Mouse (Mus musculus): Measurements from ENCODE around the gene Cav1. TPM values are rescaled to one million over a fixed set of nuclear protein-coding genes. Genes with fewer than 3 reads are reported as not detected.

The Cav1 gene
- total and polyA plus RNA-seq, 3 experiments, result 207 to 483 (median 212) TPM

DNA sequence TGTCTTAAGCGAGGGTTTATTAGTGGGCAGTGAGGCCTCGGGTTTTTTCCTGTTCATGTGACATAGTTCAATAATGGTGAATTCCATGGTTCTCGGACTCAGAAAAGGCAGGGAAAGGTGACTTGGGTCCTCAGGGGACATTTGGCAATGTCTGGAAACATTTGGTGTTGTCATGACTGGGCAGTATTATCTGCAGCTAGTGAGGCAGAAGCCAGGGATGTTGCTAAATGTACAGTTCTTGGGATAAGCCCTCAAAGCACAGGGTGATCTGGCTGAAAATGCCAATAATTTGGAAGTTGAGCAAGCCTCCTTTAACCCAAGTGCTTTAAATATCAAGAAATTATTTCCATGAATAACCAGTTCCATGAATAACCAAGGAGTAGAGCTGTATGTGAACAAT, 27.8 kb upstream of the Cav1 start:
- H3K4me1 ChIP-seq (ENCODE audit: control insufficient read depth, insufficient read depth, low read length), result peaks cover 4% of the 10 kb centered on the region
- no peak for TF ChIP-seq CTCF (IDR thresholded peaks at IDR 0.05)
- TF ChIP-seq EP300 (IDR thresholded peaks at IDR 0.05; ENCODE audit: insufficient read depth, low read depth, low read length), result no peak
- no peak for TF ChIP-seq POLR2A (IDR thresholded peaks at IDR 0.05; ENCODE audit: insufficient read depth, low read depth, low read length)
- H3K79me2 ChIP-seq (replicated peaks; ENCODE audit: control insufficient read depth, insufficient read depth, low read length), result no peaks in the 10 kb centered on the region
- 91% methylated on average over 3 of the region's 3 CpGs for WGBS
- no peak overlapping the region for H3K4me3 ChIP-seq
- no peak overlapping the region for H3K9ac ChIP-seq (ENCODE audit: low read depth, low read length)
- no peak overlapping the region for H3K27ac ChIP-seq
- intact Hi-C loops (cut with DNase I), result no loop called here
- H3K27me3 ChIP-seq (ENCODE audit: control insufficient read depth, insufficient read depth, low read length), result no peaks in the 10 kb centered on the region
- no peak for DNase-seq
- peaks cover 8% of the 10 kb centered on the region for H3K36me3 ChIP-seq (ENCODE audit: control insufficient read depth, insufficient read depth, low read length)

DNA sequence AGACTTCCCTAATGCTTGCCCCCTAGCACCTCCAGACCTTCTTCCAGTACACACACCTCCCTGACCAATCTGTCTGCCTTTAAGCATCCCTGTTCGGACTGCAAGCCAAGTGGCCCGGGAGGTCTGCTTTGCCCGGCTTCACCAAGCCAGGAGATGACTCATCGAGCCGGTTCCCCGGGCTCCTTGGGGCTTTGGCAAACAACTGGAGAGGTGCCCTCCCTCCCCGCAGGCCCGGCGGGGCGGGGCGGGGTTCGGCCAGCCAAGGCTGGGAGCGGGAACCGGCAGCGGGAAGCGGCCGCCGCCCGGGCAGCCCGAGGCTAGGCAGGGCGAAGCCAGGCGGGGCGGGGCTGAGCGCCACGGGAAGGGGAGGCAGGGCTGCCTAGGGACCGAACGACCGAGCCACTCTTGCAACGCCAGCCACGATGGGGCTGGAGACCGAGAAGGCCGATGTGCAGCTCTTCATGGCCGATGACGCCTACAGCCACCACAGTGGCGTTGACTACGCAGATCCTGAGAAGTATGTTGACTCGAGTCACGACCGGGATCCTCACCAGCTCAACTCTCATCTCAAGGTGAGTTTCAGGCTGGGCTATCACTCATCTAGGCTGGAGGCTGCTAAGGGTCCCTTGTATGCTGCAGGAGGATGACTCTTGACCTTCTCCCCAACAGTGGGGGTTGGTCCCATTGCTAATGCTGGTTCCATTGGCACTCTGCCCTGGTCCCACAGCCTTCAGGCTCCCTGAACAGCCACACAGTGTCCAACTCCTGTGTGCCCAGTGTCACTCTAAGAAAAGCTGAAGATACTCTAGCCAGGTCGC, 25.0 kb upstream of the Cav1 start, which contains the start of gene Cav2:
Cav2 (plus strand) TSS at position 247 of the 818 bp plus-strand sequence.
- intact Hi-C loops (cut with DNase I), result loop anchor here (1.0 kb wide), 3 partner anchors 27 to 111 kb away; no protein-coding TSS in a partner anchor
- peak within 1 kb of the TSS; percentile 69 for H3K9ac ChIP-seq (ENCODE audit: low read depth, low read length)

DNA sequence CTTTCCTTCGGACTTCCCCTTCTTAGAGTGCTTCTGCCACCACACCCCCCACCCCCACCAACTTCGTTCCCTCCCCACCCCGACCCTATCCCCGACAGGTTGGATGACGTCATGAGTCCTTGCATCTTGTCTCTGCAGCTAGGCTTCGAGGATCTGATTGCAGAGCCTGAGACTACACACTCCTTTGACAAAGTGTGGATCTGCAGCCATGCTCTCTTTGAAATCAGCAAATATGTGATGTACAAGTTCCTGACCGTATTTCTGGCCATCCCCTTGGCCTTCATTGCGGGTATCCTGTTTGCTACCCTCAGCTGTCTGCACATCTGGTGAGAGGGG, 24.4 kb upstream of the Cav1 start:
- peak overlapping the region; percentile 69 for H3K9ac ChIP-seq (ENCODE audit: low read depth, low read length)
- no peaks in the 10 kb centered on the region for H3K79me2 ChIP-seq (replicated peaks; ENCODE audit: control insufficient read depth, insufficient read depth, low read length)
- peak overlapping the region; percentile 54 for H3K4me3 ChIP-seq
- peaks cover 18% of the 10 kb centered on the region for H3K36me3 ChIP-seq (ENCODE audit: control insufficient read depth, insufficient read depth, low read length)
- H3K4me1 ChIP-seq (ENCODE audit: control insufficient read depth, insufficient read depth, low read length), result peaks cover 5% of the 10 kb centered on the region
- peak overlapping the region; percentile 98 for H3K27ac ChIP-seq
- TF ChIP-seq CTCF (IDR thresholded peaks at IDR 0.05) (no peak), EP300 (IDR thresholded peaks at IDR 0.05; ENCODE audit: insufficient read depth, low read depth, low read length) (no peak), POLR2A (IDR thresholded peaks at IDR 0.05; ENCODE audit: insufficient read depth, low read depth, low read length) (no peak)
- peak in 1 of 2 experiments; percentile 40 for DNase-seq
- 15% methylated on average over 8 of the region's 8 CpGs for whole genome bisulfite sequencing
- intact Hi-C loops (cut with DNase I), result loop anchor here (1.0 kb wide), 3 partner anchors 27 to 111 kb away; no protein-coding TSS in a partner anchor
- no peaks in the 10 kb centered on the region for H3K27me3 ChIP-seq (ENCODE audit: control insufficient read depth, insufficient read depth, low read length)

More for the DNA sequence above, 25.0 kb upstream of the Cav1 start, which contains the start of gene Cav2:
- TF ChIP-seq EP300 (IDR thresholded peaks at IDR 0.05; ENCODE audit: insufficient read depth, low read depth, low read length) (0 out of 2 replicates have a peak, but pooled peaks have one; percentile 35), POLR2A (IDR thresholded peaks at IDR 0.05; ENCODE audit: insufficient read depth, low read depth, low read length) (peak; percentile 87), CTCF (IDR thresholded peaks at IDR 0.05) (no peak)
- Histone ChIP-seq H3K36me3 (ENCODE audit: control insufficient read depth, insufficient read depth, low read length) (peaks cover 16% of the 10 kb centered on the region), H3K27ac (peak within 1 kb of the TSS; percentile 98), H3K27me3 (ENCODE audit: control insufficient read depth, insufficient read depth, low read length) (no peaks in the 10 kb centered on the region), H3K4me3 (peak within 1 kb of the TSS; percentile 54), H3K79me2 (replicated peaks; ENCODE audit: control insufficient read depth, insufficient read depth, low read length) (no peaks in the 10 kb centered on the region), H3K4me1 (ENCODE audit: control insufficient read depth, insufficient read depth, low read length) (peaks cover 4% of the 10 kb centered on the region)
- peak; percentile 91 to 94 for DNase-seq
- WGBS, result under 1% methylated on average over 40 of the region's 40 CpGs

DNA sequence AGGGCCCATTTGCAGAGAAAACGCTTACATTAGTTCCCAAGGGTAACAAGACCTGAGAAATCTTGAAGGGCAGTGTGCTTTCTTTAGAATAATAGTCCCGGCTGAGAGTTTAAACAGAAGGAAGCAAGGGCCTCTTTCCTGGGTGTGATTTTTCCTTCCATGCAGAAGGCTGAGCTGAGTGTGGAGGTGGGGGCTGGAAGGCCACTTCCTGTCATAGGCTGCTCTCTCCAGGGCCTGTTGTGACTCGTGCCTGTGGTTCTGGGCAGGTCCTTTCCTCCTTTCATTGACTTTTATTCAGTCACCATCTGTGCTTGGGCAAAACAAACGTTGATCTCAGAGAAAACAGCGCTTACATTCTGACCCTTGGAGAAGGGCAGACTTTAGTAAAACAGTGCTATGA, 24.0 kb upstream of the Cav1 start:
- WGBS, result 29% methylated on average over 5 of the region's 5 CpGs
- H3K9ac ChIP-seq (ENCODE audit: low read depth, low read length), result peak overlapping the region; percentile 69
- intact Hi-C loops (cut with DNase I), result no loop called here

DNA sequence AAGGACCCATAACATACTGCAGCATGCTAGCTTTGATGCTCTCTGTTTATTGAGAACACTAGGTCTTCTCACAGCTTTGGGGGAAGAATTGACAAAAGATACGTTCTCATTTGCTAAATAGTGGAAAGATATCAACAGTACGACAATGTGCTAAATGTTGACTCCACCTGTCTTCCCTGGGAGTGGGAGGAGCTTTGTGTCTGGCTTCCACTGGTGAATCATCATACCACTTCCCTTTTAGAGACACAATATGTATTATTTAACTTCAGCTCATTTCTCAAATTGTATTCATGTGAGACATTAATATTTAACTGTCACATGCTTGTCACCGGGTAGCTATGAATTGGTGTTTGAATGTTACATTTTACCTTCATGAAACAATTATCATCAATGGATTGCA, 22.3 kb upstream of the Cav1 start:
- no peaks in the 10 kb centered on the region for H3K27me3 ChIP-seq (ENCODE audit: control insufficient read depth, insufficient read depth, low read length)
- H3K79me2 ChIP-seq (replicated peaks; ENCODE audit: control insufficient read depth, insufficient read depth, low read length), result no peaks in the 10 kb centered on the region
- no peak for TF ChIP-seq POLR2A (IDR thresholded peaks at IDR 0.05; ENCODE audit: insufficient read depth, low read depth, low read length)
- TF ChIP-seq CTCF (IDR thresholded peaks at IDR 0.05), result no peak
- no peak for TF ChIP-seq EP300 (IDR thresholded peaks at IDR 0.05; ENCODE audit: insufficient read depth, low read depth, low read length)
- no peak overlapping the region for H3K9ac ChIP-seq (ENCODE audit: low read depth, low read length)
- WGBS, result 49% methylated on average over 3 of the region's 3 CpGs
- H3K4me3 ChIP-seq, result peak overlapping the region; percentile 13; the same call in 1 of the 2 replicates
- peaks cover 23% of the 10 kb centered on the region for H3K36me3 ChIP-seq (ENCODE audit: control insufficient read depth, insufficient read depth, low read length)
- no peak for DNase-seq
- H3K27ac ChIP-seq, result peak overlapping the region; percentile 98
- intact Hi-C loops (cut with DNase I), result no loop called here
- H3K4me1 ChIP-seq (ENCODE audit: control insufficient read depth, insufficient read depth, low read length), result peaks cover 8% of the 10 kb centered on the region

More for the DNA sequence above, 24.0 kb upstream of the Cav1 start:
- Histone ChIP-seq H3K36me3 (ENCODE audit: control insufficient read depth, insufficient read depth, low read length) (peaks cover 19% of the 10 kb centered on the region), H3K27ac (peak overlapping the region; percentile 98), H3K4me3 (peak overlapping the region; percentile 54), H3K4me1 (ENCODE audit: control insufficient read depth, insufficient read depth, low read length) (peaks cover 7% of the 10 kb centered on the region), H3K79me2 (replicated peaks; ENCODE audit: control insufficient read depth, insufficient read depth, low read length) (no peaks in the 10 kb centered on the region), H3K27me3 (ENCODE audit: control insufficient read depth, insufficient read depth, low read length) (no peaks in the 10 kb centered on the region)
- TF ChIP-seq CTCF (IDR thresholded peaks at IDR 0.05), result no peak
- 0 out of 2 replicates have a peak, but pooled peaks have one; percentile 28 for TF ChIP-seq POLR2A (IDR thresholded peaks at IDR 0.05; ENCODE audit: insufficient read depth, low read depth, low read length)
- 0 out of 2 replicates have a peak, but pooled peaks have one; percentile 62 for TF ChIP-seq EP300 (IDR thresholded peaks at IDR 0.05; ENCODE audit: insufficient read depth, low read depth, low read length)
- peak; percentile 51 to 68 for DNase-seq

All from heart, adult 2 months (tissue).